Mouse (Mus musculus) bone marrow macrophage, adult 2 months (primary cell): Measurements from ENCODE around the gene Mycl.

Experiments
- CTCF ChIP-seq: IDR thresholded peaks from 2 replicates; pipeline ENCODE4 v1.5.1; 2012; ENCODE audit warnings: low read depth, mild to moderate bottlenecking, low read length, moderate library complexity
- POLR2A ChIP-seq: IDR thresholded peaks from 2 replicates; pipeline ENCODE4 v1.6.1; 2012; ENCODE audit warnings: mild to moderate bottlenecking, low read depth, low read length, borderline replicate concordance

DNA sequence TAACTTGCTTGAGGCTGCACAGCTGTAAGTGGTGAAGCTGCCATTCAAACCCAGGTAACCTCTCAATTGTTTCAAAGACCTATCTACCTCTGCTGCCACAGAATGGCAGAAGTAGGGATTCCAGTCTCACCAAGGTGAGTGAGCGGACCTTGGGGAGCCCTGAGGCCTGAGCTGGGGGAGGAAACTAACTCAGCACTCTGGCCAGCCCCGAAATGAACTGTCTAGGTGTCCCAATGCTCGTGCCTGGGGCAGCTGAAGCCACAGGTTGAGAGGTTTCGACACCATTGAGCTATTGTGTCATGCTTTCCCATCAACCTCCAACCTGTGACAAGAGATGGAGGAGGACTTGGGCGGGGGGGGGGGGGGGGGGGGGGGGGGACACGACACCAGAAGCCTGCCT lies 39.2 kb upstream of the Mycl start:
- TF ChIP-seq POLR2A, result no peak
- TF ChIP-seq CTCF, result no peak
